Mouse (Mus musculus) heart, embryonic 14.5 days (tissue): ENCODE data around the gene Vwa8. TPM values are rescaled to one million over a fixed set of nuclear protein-coding genes. Genes with fewer than 3 reads are reported as not detected.

Experiments used
- ATAC-seq: fragments of 200-750 bp; cut with Nextera tagmentation; 2 replicates; pipeline ENCODE4 v1.8.0; 2017; ENCODE audit warnings: low read depth, moderate TSS enrichment; ENCODE audit not compliant: insufficient number of reproducible peaks, insufficient read depth, low FRiP score
- H3K27ac ChIP-seq, 2 experiments: fragments of 200-500 bp in 1 of 2; fragments of 300-500 bp in 1 of 2; sonication (generic) in 1 of 2; replicated peaks in 1 of 2; 2 replicates each; pipeline ENCODE4 v1.5.1; 2012 to 2014; ENCODE audit warnings: low read depth in 2 of 2, low read length in 2 of 2, control low read depth in 1 of 2, mild to moderate bottlenecking in 1 of 2, mixed read lengths in 1 of 2; ENCODE audit not compliant: control insufficient read depth in 1 of 2, insufficient read depth in 1 of 2
- H3K27me3 ChIP-seq: fragments of 300-500 bp; sonication (generic); 2 replicates; pipeline ENCODE4 v1.6.1; 2014; ENCODE audit warnings: mild to moderate bottlenecking, low read length, control low read depth; ENCODE audit not compliant: control insufficient read depth, insufficient read depth
- H3K36me3 ChIP-seq: fragments of 300-500 bp; sonication (generic); 2 replicates; pipeline ENCODE4 v1.6.1; 2014; ENCODE audit warnings: mild to moderate bottlenecking, control low read depth, low read length, mixed read lengths; ENCODE audit not compliant: control insufficient read depth, insufficient read depth
- H3K4me1 ChIP-seq, 2 experiments: fragments of 200-500 bp in 1 of 2; fragments of 300-500 bp in 1 of 2; sonication (generic) in 1 of 2; 2 replicates each; pipeline ENCODE4 v1.6.1; 2012 to 2014; ENCODE audit warnings: low read length in 2 of 2, control low read depth in 1 of 2, mixed read lengths in 1 of 2; ENCODE audit not compliant: control insufficient read depth in 2 of 2, insufficient read depth in 2 of 2
- H3K4me2 ChIP-seq: fragments of 300-500 bp; sonication (generic); 2 replicates; pipeline ENCODE4 v1.6.1; 2014; ENCODE audit warnings: mild to moderate bottlenecking, low read length
- H3K4me3 ChIP-seq, 2 experiments: fragments of 200-500 bp in 1 of 2; fragments of 300-500 bp in 1 of 2; sonication (generic) in 1 of 2; 2 replicates each; pipeline ENCODE4 v1.5.1; 2012 to 2014; ENCODE audit warnings: low read length in 2 of 2, mild to moderate bottlenecking in 2 of 2, control low read depth in 1 of 2, low read depth in 1 of 2, moderate library complexity in 1 of 2; ENCODE audit not compliant: control insufficient read depth in 1 of 2, insufficient read depth in 1 of 2
- H3K9ac ChIP-seq: fragments of 300-500 bp; sonication (generic); 2 replicates; pipeline ENCODE4 v1.6.1; 2014; ENCODE audit warnings: mild to moderate bottlenecking, low read length
- H3K9me3 ChIP-seq: fragments of 300-500 bp; sonication (generic); 2 replicates; pipeline ENCODE4 v1.6.1; 2016; ENCODE audit warnings: low read length, control low read depth; ENCODE audit not compliant: control insufficient read depth
- WGBS: fragments of 180-500 bp; shearing (Covaris S2); extraction: QIAGEN DNeasy Blood & Tissue Kit; methylation state at CpG from one replicate; pipeline ENCODE4 v1.1.7; 2014; 5-methylcytosine and 5-hydroxymethylcytosine counted together
- polyA plus RNA-seq: library from polyadenylated mRNA; unstranded; fragments of >200 nt; fragmentation: Nextera tagmentation; extraction: Ambion mirVana; gene quantifications from 2 replicates; pipeline ENCODE4 v1.2.1, GENCODE M21; 2014

The Vwa8 gene
- polyA plus RNA-seq, 1 experiment from 2014 or later = 23.1 TPM

DNA sequence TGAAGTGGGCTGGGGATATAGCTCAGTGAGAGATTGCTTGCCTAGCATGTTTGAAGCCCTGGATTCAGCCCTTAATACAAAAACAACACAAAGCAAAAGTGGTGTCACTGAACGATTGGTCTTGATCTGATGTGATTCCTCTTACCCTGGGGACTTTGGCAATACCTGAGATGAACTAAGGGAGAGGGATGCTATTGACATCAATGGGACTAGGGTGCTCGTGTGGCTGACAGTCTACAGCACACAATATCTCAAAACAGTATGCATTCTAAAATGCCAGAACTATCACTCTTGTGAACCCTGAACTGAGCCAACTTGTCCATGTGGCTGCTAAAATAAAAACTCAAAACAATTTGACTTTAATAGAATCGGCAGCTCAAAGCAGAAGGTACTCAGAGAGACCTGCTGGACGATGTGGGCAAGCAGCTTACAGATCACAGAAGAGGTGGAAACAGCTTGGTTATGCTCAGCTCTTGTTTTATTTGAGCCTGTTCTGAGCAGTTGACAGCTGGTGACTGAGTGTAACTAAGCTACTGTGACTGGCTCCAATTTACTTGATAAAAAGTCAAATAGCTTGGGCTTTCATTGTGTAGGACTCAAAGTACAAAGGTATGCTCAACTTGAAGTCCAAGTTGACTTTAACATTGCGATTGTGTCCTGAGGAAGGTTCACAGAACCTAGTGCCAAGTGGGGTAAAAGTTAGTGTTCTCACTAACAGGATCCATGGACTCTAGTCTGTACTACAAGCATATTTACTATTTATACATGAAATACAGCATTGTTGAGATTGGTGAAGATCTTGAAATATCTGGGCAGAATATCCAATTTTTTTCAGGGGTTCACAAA lies 3.8 kb downstream of the Vwa8 start:
- Histone ChIP-seq H3K4me1 (peaks cover 9 to 18% of the 10 kb centered on the region in 2 experiments), H3K4me2 (no peak overlapping the region)
- ATAC-seq = no peak

DNA sequence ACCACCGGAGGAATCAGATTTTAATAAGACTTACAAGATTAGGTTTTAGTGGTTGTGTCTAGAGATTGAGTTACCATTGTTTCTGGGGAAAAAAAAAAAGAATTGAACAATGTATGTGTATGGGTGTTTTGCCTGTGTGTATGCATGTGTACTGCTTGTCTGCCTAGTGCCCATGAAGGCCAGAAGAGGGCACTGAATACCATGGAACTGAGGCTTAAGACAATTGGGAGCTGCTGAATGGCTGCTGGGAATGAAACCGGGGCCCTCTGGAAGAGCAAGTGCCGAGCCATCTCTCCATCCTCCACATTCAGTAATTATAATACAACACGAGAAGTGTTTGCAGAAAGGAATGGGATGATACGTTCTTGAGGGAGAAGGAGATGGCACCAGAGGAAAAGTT lies 12.3 kb downstream of the Vwa8 start:
- H3K4me3 ChIP-seq = no peak overlapping the region
- no peak overlapping the region for H3K4me2 ChIP-seq
- no peaks in the 10 kb centered on the region for H3K27me3 ChIP-seq
- 0 out of 2 replicates have a peak, but pooled peaks cover 3% of the 10 kb centered on the region for H3K9me3 ChIP-seq
- WGBS = 91% methylated on average over 5 of the region's 5 CpGs
- H3K27ac ChIP-seq = no peak overlapping the region
- ATAC-seq = no peak
- no peaks in the 10 kb centered on the region for H3K36me3 ChIP-seq
- no peak overlapping the region for H3K9ac ChIP-seq
- H3K4me1 ChIP-seq = peaks cover 0 to 2% of the 10 kb centered on the region in 2 experiments; a peak in 1 of 4 replicates

More for the DNA sequence above, 3.8 kb downstream of the Vwa8 start:
- Histone ChIP-seq H3K9ac (no peak overlapping the region), H3K27ac (no peak overlapping the region), H3K9me3 (no peaks in the 10 kb centered on the region), H3K4me3 (no peak overlapping the region), H3K36me3 (no peaks in the 10 kb centered on the region), H3K27me3 (no peaks in the 10 kb centered on the region)
- 72% methylated on average over 5 of the region's 5 CpGs for WGBS

DNA sequence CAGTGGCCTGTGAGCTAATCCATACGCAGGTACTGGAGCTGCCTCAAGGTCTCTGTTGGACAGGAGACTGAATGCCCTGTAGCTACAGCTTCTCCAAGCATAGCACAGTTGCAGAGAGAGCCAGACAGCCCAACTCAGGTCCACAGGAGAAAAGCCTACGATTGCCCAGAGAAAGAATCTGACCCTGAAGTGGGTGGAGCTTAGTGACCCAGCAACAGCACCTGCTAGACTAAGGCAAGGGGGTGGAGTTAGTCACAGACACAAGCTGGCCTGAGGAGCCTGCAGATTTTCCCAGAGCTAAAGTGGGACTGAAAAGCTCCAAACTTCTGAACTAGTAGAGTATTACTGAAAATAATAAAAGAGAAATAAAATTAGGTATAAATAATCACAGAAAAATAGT lies 21.2 kb downstream of the Vwa8 start:
- H3K27ac ChIP-seq = no peak overlapping the region
- H3K9ac ChIP-seq = no peak overlapping the region
- no peaks in the 10 kb centered on the region for H3K27me3 ChIP-seq
- H3K36me3 ChIP-seq = peaks cover 15% of the 10 kb centered on the region
- no peak overlapping the region for H3K4me2 ChIP-seq
- H3K4me1 ChIP-seq = no peaks in the 10 kb centered on the region
- H3K9me3 ChIP-seq = no peaks in the 10 kb centered on the region
- 51% methylated on average over 2 of the region's 2 CpGs for WGBS
- ATAC-seq = no peak
- H3K4me3 ChIP-seq = no peak overlapping the region

DNA sequence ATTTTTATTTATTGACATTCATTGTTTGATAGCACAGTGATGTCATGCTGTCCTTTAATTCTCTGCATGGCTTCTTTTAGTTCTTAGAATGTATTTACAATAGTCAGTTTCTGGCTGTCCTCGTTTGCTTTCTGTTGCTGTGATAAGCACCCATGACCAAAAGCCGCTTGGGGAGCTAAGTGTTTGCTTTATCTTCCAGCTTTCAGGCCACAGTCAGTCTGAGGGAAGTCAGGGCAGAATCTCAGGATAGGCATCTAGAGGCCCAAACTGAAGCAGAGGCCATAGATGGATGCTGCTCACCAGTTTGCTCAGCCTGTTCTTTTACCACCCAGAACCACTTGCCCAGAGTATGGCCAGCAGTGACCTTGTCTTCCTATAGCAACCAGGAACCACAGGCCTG lies 28.3 kb downstream of the Vwa8 start:
- Histone ChIP-seq H3K27me3 (no peaks in the 10 kb centered on the region), H3K36me3 (peaks cover 8% of the 10 kb centered on the region), H3K9ac (no peak overlapping the region), H3K27ac (no peak overlapping the region), H3K9me3 (no peaks in the 10 kb centered on the region), H3K4me1 (peaks cover 16 to 23% of the 10 kb centered on the region in 2 experiments), H3K4me2 (no peak overlapping the region), H3K4me3 (no peak overlapping the region)
- ATAC-seq = no peak
- WGBS = 41% methylated on average over 2 of the region's 2 CpGs

DNA sequence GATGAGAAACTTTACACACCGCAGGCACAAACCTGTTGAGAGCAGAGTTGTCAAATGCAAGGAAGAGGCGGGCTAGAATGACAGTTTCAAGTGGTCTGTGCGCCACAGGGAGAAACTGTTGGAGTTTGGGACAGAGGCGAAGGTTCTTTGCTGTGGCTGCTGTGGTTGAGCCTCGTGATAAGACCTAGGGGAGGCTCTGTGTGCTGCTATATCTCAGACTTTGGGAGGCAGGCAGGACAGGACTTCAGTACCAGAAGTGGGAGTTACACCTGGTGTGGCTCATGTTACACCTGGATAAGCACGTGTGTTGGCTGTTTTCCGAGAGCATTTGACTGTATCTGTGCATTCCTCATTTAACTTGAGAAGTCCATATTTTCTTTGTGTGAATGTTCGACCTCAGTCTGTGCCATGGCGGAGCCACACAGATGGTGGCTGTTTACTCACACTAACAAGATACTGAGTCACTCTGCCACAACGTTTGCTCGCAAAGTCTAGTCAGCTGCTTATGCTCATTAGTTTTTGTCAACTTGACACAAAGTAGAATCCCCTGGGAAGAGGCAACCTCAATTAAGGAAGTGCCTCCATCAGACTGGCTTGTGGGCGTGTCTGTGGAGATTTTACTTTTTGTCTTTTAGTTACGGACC lies 29.7 kb downstream of the Vwa8 start:
- no peak for ATAC-seq
- peak overlapping the region; percentile 10 to 36; a peak in 2 of 4 replicates for H3K27ac ChIP-seq
- 48% methylated on average over 13 of the region's 13 CpGs for WGBS
- no peak overlapping the region for H3K9ac ChIP-seq
- peaks cover 18 to 30% of the 10 kb centered on the region in 2 experiments for H3K4me1 ChIP-seq
- H3K4me2 ChIP-seq = no peak overlapping the region
- no peaks in the 10 kb centered on the region for H3K36me3 ChIP-seq
- H3K27me3 ChIP-seq = no peaks in the 10 kb centered on the region
- H3K9me3 ChIP-seq = no peaks in the 10 kb centered on the region
- no peak overlapping the region for H3K4me3 ChIP-seq

DNA sequence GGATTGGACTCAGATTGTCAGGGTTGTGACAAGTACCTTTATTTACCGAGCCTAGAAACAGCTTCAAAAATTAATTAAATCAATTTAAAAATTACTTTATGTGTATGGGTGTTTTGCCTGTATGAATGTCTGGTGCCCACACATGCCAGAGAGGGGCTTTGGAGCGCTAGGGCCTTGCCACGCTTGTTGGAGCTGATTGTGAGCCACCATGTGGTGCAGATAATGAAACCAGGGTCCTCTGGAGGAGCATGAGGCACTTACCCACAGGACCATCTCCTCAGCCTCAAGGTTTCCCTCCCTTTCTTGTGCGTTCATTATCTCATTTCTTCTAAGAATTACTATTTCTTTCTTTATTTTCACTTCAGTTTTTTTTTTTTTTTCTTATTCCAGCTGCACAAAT lies 32.0 kb downstream of the Vwa8 start:
- Histone ChIP-seq H3K4me2 (no peak overlapping the region), H3K9me3 (no peaks in the 10 kb centered on the region), H3K36me3 (no peaks in the 10 kb centered on the region), H3K9ac (0 out of 2 replicates have a peak overlapping the region, but pooled peaks have one; percentile 46), H3K4me1 (peaks cover 20 to 40% of the 10 kb centered on the region in 2 experiments), H3K4me3 (no peak overlapping the region), H3K27ac (peak overlapping the region; percentile 17 to 59; a peak in 2 of 4 replicates), H3K27me3 (no peaks in the 10 kb centered on the region)
- ATAC-seq = no peak
- WGBS = 72% methylated on average over 4 of the region's 4 CpGs

DNA sequence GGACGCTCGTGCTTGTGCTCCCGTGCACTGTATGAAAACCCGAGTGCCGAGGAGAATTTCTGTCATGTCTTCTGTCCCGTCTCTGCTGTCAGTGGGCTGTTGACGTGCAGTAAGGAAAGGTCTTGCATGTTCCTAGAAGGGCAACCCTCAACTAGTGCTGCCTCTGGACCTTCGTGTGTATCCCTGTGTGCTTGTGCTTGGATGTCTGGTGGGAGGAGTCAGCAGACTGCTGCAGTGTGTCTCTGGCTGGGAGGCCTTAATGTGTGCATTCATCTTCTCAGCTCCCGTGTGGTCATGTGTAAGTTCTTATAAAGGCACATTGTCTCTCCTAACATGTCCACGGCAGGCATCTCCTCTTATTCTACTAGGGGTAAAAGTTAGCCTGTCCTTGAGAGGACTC lies 32.7 kb downstream of the Vwa8 start:
- H3K27me3 ChIP-seq = no peaks in the 10 kb centered on the region
- H3K4me2 ChIP-seq = peak overlapping the region; percentile 49
- peak overlapping the region; percentile 46; the same call in 1 of the 2 replicates for H3K9ac ChIP-seq
- 51% methylated on average over 10 of the region's 10 CpGs for WGBS
- H3K4me3 ChIP-seq = peak overlapping the region in 1 of 2 experiments; percentile 21; a peak in 2 of 4 replicates
- H3K9me3 ChIP-seq = no peaks in the 10 kb centered on the region
- H3K27ac ChIP-seq = peak overlapping the region; percentile 17 to 59; a peak in 2 of 4 replicates
- H3K4me1 ChIP-seq = peaks cover 20 to 44% of the 10 kb centered on the region in 2 experiments
- no peaks in the 10 kb centered on the region for H3K36me3 ChIP-seq
- ATAC-seq = peak; percentile 66; the same call in 1 of the 2 replicates
